Mouse (Mus musculus) midbrain, embryonic 15.5 days (tissue): ENCODE results near the gene Cdk2ap2. TPM values are rescaled to one million over a fixed set of nuclear protein-coding genes. Genes with fewer than 3 reads are reported as not detected.

Source experiments
- ATAC-seq: fragments of 200-750 bp; cut with Nextera tagmentation; replicated peaks from 2 replicates; pipeline ENCODE4 v1.8.0; 2017; ENCODE audit warnings: moderate TSS enrichment
- H3K27ac ChIP-seq: fragments of 300-500 bp; sonication (generic); 2 replicates; pipeline ENCODE4 v1.5.1; 2015; ENCODE audit warnings: mild to moderate bottlenecking, inconsistent platforms
- H3K27me3 ChIP-seq: fragments of 300-500 bp; sonication (generic); replicated peaks from 2 replicates; pipeline ENCODE4 v1.6.1; 2015; ENCODE audit warnings: inconsistent platforms
- H3K36me3 ChIP-seq: fragments of 300-500 bp; sonication (generic); replicated peaks from 2 replicates; pipeline ENCODE4 v1.6.1; 2015; ENCODE audit warnings: inconsistent platforms
- H3K4me1 ChIP-seq: fragments of 300-500 bp; sonication (generic); 2 replicates; pipeline ENCODE4 v1.6.1; 2015; ENCODE audit warnings: inconsistent platforms
- H3K4me2 ChIP-seq: fragments of 300-500 bp; sonication (generic); 2 replicates; pipeline ENCODE4 v1.6.1; 2015; ENCODE audit warnings: inconsistent platforms, mild to moderate bottlenecking, moderate library complexity
- H3K4me3 ChIP-seq: fragments of 300-500 bp; sonication (generic); 2 replicates; pipeline ENCODE4 v1.5.1; 2015; ENCODE audit warnings: mild to moderate bottlenecking, inconsistent platforms
- H3K9ac ChIP-seq: fragments of 300-500 bp; sonication (generic); 2 replicates; pipeline ENCODE4 v1.6.1; 2015; ENCODE audit warnings: mild to moderate bottlenecking, inconsistent platforms
- H3K9me3 ChIP-seq: fragments of 300-500 bp; sonication (generic); 2 replicates; pipeline ENCODE4 v1.6.1; 2016; ENCODE audit warnings: inconsistent platforms
- WGBS: fragments of 180-500 bp; shearing (Covaris S2); methylation state at CpG from one replicate; pipeline ENCODE4 v1.1.7; 2015; ENCODE audit warnings: mixed read lengths; 5-methylcytosine and 5-hydroxymethylcytosine counted together
- polyA plus RNA-seq: library from polyadenylated mRNA; unstranded; fragments of >200 nt; fragmentation: Nextera tagmentation; extraction: Ambion mirVana; gene quantifications from 2 replicates; pipeline ENCODE4 v1.2.1, GENCODE M21; 2015

The Cdk2ap2 gene
- polyA plus RNA-seq, 1 experiment from 2014 or later = 92.3 TPM

DNA sequence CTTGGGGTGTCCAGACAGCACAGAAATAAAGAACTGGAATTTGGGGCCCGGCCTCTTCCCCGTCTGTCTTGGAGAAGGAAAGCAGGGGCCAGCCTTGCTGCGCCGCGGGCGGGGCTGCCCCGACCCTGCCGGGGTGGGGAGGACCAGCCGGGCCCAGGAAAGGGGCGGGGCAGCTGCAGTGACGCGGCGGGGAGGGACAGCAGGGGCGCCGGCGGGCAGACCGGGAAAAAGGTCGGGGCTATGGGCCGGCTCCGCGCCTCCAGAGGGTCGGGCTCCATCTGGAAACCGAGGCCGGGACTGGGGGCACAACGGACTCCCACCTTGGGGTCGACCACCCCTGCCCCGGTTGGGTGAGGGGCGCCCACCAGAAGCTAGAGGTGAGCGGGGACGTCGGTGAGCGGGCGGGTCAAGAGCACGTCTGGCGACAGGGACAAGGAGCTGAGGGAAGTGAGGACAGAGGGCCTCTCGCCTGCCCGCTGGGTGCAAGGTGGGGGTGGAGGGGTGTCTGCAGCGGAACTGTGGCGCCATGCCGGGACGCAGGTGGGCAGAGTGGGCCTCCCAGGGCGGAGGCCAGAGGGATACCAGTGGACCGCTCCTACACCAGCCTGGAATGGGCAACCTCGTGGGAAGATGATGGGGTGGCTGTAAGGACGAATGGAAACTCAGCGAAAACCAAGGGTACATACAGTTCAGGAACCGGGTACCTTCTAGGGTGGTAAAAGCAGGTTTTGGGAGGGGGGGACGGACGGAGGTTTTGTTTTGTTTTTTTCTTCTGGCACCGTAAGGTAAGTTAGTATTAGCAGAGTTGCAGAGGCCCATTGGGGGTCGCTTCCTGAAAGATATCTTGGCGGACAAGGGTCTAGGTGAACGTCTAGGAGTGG, 3.1 kb downstream of the Cdk2ap2 start, which contains the start of gene Pitpnm1:
Pitpnm1 (plus strand) TSS at position 162 of the 881 bp plus-strand sequence.
- Histone ChIP-seq H3K9ac (peak within 1 kb of the TSS; percentile 69), H3K4me1 (peaks cover 56% of the 10 kb centered on the region), H3K27ac (peak within 1 kb of the TSS; percentile 80), H3K9me3 (no peaks in the 10 kb centered on the region), H3K4me3 (peak within 1 kb of the TSS; percentile 63), H3K36me3 (peaks cover 3% of the 10 kb centered on the region; the same call in 1 of the 2 replicates), H3K4me2 (peak within 1 kb of the TSS; percentile 63), H3K27me3 (no peaks in the 10 kb centered on the region)
- 1% methylated on average over 53 of the region's 53 CpGs for WGBS
- ATAC-seq = no peak

DNA sequence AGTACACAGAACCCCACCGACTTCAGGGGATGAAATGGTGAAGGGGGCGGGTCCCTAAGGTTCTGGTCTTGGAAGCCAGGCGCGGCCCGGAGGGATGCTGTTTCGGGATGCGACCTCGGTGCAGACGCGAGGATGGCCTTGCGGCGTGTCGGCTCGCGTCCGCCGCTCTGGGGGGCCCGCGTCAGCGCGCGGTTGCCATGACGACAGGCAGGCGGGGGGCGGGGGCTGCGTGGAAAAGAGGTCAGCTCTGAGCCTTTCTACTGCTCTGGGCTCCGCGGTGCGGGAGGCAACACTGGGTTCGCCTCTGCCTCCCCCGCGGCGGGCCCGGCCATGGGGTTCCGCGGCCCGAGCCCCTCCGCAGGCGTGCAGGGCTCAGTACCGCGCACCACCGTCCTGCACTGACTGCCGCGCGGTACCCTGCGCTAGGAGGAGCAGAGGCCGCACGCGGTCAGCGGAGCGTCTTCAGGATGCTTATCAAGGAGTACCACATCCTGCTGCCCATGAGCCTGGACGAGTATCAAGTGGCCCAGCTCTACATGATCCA, 3.8 kb downstream of the Cdk2ap2 start:
- Histone ChIP-seq H3K9me3 (no peaks in the 10 kb centered on the region), H3K4me1 (peaks cover 55% of the 10 kb centered on the region), H3K27ac (peak overlapping the region; percentile 80), H3K4me3 (peak overlapping the region; percentile 63), H3K36me3 (peaks cover 10% of the 10 kb centered on the region; the same call in 1 of the 2 replicates), H3K27me3 (no peaks in the 10 kb centered on the region), H3K4me2 (peak overlapping the region; percentile 63), H3K9ac (peak overlapping the region; percentile 69)
- ATAC-seq = peak; percentile 8
- WGBS = under 1% methylated on average over 51 of the region's 52 CpGs

DNA sequence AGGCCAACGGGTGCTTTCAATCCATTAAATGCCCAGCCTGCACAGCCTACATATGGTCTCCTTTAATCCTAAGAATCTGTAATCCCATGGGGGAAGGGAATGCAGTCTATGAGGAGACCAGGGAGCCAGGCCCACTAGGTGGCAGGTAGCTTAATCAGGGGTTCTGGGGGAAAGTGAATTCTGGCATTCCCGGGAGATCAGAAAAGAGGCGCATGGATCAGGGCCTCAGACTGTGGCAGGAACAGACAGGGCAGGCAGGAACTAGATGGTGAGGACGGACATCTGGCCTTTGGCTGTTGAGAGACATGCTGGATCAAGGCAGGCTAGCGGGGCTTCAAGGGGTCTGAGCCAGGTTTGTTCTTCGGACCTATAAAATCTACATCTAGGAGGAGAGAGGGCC, 4.5 kb downstream of the Cdk2ap2 start:
- WGBS = 44% methylated on average over 6 of the region's 6 CpGs

DNA sequence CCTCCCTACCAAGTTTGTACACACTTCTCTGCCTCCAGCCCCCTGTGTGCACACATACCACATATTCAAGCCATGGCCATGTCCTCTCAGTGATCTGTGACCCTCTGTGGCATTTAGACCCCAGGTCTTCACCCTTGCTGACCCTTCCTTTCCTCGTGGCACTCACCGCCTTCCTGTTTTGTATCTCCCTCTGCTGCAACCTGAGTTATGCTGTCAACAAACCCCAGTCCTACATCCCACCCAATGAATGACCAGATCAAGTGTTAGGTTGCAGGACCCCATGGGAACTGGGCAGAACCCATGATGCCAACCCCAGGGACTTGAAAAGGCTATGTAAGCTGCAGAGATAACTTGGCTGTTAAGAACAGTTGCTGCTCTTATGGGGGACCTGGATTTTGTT, 5.1 kb downstream of the Cdk2ap2 start:
- 83% methylated on average over 2 of the region's 2 CpGs for WGBS
- no peak for ATAC-seq
- Histone ChIP-seq H3K27ac (no peak overlapping the region), H3K9me3 (no peaks in the 10 kb centered on the region), H3K4me1 (peaks cover 47% of the 10 kb centered on the region), H3K4me3 (peak overlapping the region; percentile 63), H3K36me3 (peaks cover 10% of the 10 kb centered on the region; the same call in 1 of the 2 replicates), H3K4me2 (peak overlapping the region; percentile 63), H3K27me3 (no peaks in the 10 kb centered on the region), H3K9ac (no peak overlapping the region)

More for the DNA sequence above, 4.5 kb downstream of the Cdk2ap2 start:
- Histone ChIP-seq H3K9ac (peak overlapping the region; percentile 69), H3K27me3 (no peaks in the 10 kb centered on the region), H3K27ac (peak overlapping the region; percentile 80), H3K4me2 (peak overlapping the region; percentile 63), H3K4me1 (peaks cover 48% of the 10 kb centered on the region), H3K4me3 (peak overlapping the region; percentile 63), H3K9me3 (no peaks in the 10 kb centered on the region), H3K36me3 (peaks cover 10% of the 10 kb centered on the region; the same call in 1 of the 2 replicates)
- ATAC-seq = no peak

DNA sequence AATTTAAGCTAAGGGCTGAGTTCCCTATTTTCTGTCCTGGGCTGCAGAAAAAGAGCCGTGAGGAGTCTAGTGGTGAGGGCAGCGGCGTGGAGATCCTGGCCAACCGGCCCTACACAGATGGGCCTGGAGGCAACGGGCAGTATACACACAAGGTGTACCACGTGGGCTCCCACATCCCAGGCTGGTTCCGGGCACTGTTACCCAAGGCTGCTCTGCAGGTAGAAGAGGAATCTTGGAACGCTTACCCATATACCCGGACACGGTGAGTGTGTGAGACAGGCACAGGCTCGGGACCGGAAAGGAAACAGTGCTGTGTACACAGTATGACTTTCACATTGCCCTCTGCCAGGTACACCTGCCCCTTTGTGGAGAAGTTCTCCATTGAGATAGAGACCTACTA, 5.6 kb downstream of the Cdk2ap2 start:
- no peak overlapping the region for H3K27ac ChIP-seq
- H3K27me3 ChIP-seq = no peaks in the 10 kb centered on the region
- no peak overlapping the region for H3K4me2 ChIP-seq
- no peak overlapping the region for H3K9ac ChIP-seq
- WGBS = 95% methylated on average over 12 of the region's 12 CpGs
- no peak for ATAC-seq
- H3K4me3 ChIP-seq = no peak overlapping the region
- H3K4me1 ChIP-seq = peaks cover 44% of the 10 kb centered on the region
- no peaks in the 10 kb centered on the region for H3K9me3 ChIP-seq
- H3K36me3 ChIP-seq = peaks cover 14% of the 10 kb centered on the region; the same call in 1 of the 2 replicates

DNA sequence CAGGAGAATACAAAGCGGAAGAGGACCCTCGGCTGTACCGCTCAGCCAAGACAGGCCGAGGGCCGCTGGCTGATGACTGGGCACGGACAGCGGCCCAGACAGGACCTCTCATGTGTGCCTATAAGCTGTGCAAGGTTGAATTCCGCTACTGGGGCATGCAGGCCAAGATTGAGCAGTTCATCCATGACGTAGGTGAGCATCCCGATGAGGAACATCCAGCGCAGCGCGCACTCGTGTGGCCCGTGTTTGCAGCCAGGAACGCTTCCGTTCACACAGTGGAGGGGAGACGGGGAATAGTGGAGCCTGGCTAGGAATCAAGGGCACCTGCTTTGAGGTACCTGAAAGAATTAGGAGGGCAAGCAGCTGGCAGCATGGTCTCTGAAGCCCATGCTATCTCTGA, 6.3 kb downstream of the Cdk2ap2 start:
- no peak for ATAC-seq
- Histone ChIP-seq H3K27me3 (no peaks in the 10 kb centered on the region), H3K4me2 (no peak overlapping the region), H3K27ac (no peak overlapping the region), H3K9me3 (no peaks in the 10 kb centered on the region), H3K4me3 (no peak overlapping the region), H3K36me3 (peaks cover 18% of the 10 kb centered on the region; the same call in 1 of the 2 replicates), H3K4me1 (peaks cover 37% of the 10 kb centered on the region), H3K9ac (no peak overlapping the region)
- 93% methylated on average over 18 of the region's 18 CpGs for WGBS

DNA sequence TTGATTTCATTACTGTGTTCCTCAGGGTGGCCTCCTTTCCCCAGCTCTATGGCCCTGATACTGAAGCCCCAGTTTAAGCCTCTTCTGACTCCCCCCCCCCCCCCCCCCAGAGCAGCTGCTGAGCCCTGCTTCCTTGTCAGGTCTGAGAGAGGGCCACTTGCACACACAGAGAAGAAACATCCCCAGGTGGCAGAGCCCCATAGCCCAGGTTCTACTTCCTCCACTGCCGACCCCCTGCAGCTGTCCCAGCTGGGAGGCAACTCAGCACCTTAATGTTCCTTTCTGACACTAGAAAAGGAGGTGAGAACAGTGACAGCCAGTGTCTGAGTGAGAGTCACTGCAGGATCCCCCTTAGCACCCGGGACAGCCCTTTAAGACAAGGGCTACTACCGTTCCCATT, 6.8 kb downstream of the Cdk2ap2 start:
- 84% methylated on average over 3 of the region's 3 CpGs for WGBS
- Histone ChIP-seq H3K27ac (no peak overlapping the region), H3K9ac (no peak overlapping the region), H3K4me3 (no peak overlapping the region), H3K36me3 (peaks cover 18% of the 10 kb centered on the region; the same call in 1 of the 2 replicates), H3K4me2 (no peak overlapping the region), H3K27me3 (no peaks in the 10 kb centered on the region), H3K4me1 (peaks cover 32% of the 10 kb centered on the region), H3K9me3 (no peaks in the 10 kb centered on the region)
- ATAC-seq = no peak

DNA sequence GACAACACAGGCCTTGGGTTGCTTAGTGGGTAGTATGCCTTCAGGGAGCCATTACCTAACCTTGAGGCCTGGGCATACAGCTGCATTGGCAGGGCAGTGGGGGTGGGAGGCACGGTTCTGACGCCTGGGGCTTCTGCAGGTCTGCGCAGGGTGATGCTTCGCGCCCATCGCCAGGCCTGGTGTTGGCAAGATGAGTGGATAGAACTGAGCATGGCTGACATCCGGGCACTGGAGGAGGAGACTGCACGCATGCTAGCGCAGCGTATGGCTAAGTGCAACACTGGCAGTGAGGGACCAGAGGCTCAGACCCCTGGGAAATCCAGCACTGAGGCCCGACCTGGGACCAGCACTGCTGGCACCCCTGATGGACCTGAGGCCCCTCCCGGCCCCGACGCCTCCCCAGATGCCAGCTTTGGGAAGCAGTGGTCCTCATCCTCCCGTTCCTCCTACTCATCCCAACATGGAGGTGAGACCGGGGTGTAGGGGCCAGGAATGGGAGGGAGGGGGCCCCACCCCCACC, 7.8 kb downstream of the Cdk2ap2 start:
- peaks cover 23% of the 10 kb centered on the region for H3K4me1 ChIP-seq
- no peaks in the 10 kb centered on the region for H3K27me3 ChIP-seq
- H3K4me2 ChIP-seq = no peak overlapping the region
- H3K4me3 ChIP-seq = no peak overlapping the region
- WGBS = 91% methylated on average over 16 of the region's 16 CpGs
- ATAC-seq = no peak
- no peak overlapping the region for H3K27ac ChIP-seq
- H3K36me3 ChIP-seq = peaks cover 21% of the 10 kb centered on the region; the same call in 1 of the 2 replicates
- no peaks in the 10 kb centered on the region for H3K9me3 ChIP-seq
- no peak overlapping the region for H3K9ac ChIP-seq

DNA sequence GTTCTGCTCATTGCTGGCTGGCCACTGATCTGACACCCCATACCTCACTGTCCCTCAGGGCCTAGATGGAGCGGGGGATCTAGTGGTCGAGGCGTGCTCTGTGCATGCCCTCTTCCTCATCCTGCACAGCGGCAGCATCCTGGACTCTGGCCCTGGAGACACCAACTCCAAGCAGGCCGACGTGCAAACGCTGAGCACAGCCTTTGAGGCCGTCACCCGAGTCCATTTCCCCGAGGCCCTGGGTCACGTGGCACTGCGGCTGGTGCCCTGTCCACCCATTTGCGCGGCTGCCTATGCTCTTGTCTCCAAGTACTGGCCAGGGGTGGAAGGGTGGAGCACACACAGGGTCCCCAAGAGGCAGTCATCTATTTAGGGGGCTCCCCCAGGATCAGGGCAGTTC, 9.7 kb downstream of the Cdk2ap2 start:
- Histone ChIP-seq H3K27ac (no peak overlapping the region), H3K4me2 (no peak overlapping the region), H3K4me3 (no peak overlapping the region), H3K9me3 (no peaks in the 10 kb centered on the region), H3K27me3 (no peaks in the 10 kb centered on the region), H3K36me3 (peaks cover 33% of the 10 kb centered on the region), H3K9ac (no peak overlapping the region), H3K4me1 (peaks cover 10% of the 10 kb centered on the region)
- no peak for ATAC-seq
- 92% methylated on average over 14 of the region's 14 CpGs for WGBS

DNA sequence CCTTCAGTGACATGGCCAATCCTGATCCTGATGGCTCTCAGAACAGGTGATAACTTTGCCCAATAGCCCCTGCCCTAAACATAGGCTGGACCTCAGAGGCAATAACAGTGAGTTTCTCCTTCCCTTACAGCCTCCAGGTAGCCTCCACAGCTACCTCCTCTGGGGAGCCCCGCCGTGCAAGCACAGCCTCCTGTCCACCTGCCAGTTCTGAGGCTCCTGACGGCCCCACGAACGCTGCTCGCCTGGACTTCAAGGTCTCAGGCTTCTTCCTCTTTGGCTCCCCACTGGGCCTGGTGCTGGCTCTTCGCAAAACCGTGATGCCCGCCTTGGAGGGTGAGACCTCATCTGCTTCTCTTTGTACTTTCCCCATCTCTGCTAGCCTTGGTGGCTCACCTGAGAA, 11.6 kb downstream of the Cdk2ap2 start:
- Histone ChIP-seq H3K36me3 (peaks cover 50% of the 10 kb centered on the region), H3K27ac (no peak overlapping the region), H3K4me1 (no peaks in the 10 kb centered on the region), H3K4me3 (no peak overlapping the region), H3K4me2 (no peak overlapping the region), H3K27me3 (no peaks in the 10 kb centered on the region), H3K9ac (no peak overlapping the region), H3K9me3 (no peaks in the 10 kb centered on the region)
- WGBS = 89% methylated on average over 9 of the region's 9 CpGs
- no peak for ATAC-seq

DNA sequence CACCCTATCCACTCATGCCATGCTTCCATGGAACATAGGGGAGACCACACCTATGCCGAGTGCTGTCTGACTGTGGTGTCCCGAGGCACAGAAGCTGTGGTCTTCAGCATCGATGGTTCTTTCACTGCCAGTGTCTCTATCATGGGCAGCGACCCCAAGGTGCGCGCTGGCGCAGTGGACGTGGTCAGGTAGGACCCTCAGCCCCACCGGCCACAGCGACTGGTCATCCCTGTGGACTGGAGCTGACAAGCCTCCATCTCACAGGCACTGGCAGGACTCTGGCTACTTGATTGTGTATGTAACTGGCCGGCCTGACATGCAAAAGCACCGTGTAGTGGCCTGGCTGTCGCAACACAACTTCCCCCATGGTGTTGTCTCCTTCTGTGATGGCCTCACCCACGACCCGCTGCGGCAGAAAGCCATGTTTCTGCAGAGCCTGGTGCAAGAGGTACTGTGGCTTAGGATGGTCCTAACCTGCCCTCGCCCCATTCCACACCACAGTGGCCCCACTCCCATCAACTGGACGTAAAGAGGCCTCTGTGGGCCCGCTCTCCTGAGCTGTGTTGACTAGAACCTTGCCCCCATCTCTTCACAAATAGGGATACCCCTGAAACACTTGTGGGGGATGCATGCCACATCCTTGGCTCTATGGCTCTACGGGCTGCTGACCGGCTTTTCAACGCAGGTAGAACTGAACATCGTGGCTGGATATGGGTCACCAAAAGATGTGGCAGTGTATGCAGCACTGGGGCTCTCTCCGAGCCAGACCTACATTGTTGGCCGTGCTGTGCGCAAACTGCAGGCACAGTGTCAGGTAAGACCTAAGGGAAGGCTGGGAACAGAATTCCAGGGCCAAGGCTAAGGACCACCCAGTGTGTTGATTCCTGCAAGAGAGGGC, 15.3 kb downstream of the Cdk2ap2 start:
- Histone ChIP-seq H3K9ac (no peak overlapping the region), H3K36me3 (peaks cover 63% of the 10 kb centered on the region), H3K4me2 (no peak overlapping the region), H3K27ac (no peak overlapping the region), H3K4me1 (no peaks in the 10 kb centered on the region), H3K27me3 (no peaks in the 10 kb centered on the region), H3K4me3 (no peak overlapping the region), H3K9me3 (no peaks in the 10 kb centered on the region)
- no peak for ATAC-seq
- WGBS = 95% methylated on average over 26 of the region's 26 CpGs
